Mouse (Mus musculus): ENCODE data around the gene Ablim2. TPM values are rescaled to one million over a fixed set of nuclear protein-coding genes. Genes with fewer than 3 reads are reported as not detected.

Gene Ablim2
- polyA plus RNA-seq, 1 experiment from 2014 or later: 9.8 TPM

DNA sequence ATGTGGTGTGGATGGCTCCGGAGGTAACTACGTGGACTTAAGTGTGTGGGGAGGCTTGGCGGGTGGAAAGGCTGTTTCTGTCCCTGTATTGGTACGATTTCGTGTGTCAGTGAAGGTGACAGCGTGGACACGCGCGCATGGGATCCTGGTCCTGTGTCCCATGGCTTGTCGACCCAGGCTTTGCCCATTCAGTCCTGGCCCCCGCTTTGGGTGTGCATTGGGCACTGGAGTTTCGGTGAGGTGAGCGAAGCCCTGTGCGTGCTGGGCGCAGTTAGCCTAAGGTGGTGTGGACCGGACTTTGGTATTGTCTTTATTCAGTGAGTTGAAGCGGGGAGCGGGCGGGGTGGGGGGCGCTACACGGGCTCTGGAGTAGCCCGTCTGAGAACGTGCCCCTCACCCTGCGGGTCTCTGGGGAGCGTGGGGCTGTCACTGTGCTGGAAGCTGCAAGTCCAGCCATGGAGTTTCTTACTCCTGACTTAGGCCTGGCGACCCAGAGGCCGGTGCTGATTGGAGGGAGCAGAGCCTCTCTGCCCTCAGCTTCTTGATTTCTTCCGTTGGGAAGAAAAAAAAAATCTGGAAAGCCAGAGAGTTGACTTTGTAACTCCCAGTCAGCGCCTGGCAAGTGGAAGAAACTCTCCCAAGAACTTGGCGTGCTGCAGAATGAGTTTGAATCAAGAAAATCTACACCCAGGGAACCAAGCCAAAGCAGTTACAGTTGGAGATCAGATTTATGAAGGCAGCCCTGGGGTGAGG is 136.8 kb downstream of the Ablim2 start:
- WGBS: 8% methylated on average over 30 of the region's 30 CpGs
- peak; percentile 7; the same call in 1 of the 2 replicates for ATAC-seq (ENCODE audit: low read depth)
- peak overlapping the region; percentile 95 for H3K4me2 ChIP-seq
- 0 out of 2 replicates have a peak, but pooled peaks cover 3% of the 10 kb centered on the region for H3K27me3 ChIP-seq
- peaks cover 56% of the 10 kb centered on the region for H3K4me1 ChIP-seq (replicated peaks)
- peak overlapping the region; percentile 86 for H3K27ac ChIP-seq (replicated peaks)
- no peaks in the 10 kb centered on the region for H3K9me3 ChIP-seq
- peak overlapping the region; percentile 96 for H3K4me3 ChIP-seq
- H3K9ac ChIP-seq: peak overlapping the region; percentile 99
- H3K36me3 ChIP-seq: no peaks in the 10 kb centered on the region

DNA sequence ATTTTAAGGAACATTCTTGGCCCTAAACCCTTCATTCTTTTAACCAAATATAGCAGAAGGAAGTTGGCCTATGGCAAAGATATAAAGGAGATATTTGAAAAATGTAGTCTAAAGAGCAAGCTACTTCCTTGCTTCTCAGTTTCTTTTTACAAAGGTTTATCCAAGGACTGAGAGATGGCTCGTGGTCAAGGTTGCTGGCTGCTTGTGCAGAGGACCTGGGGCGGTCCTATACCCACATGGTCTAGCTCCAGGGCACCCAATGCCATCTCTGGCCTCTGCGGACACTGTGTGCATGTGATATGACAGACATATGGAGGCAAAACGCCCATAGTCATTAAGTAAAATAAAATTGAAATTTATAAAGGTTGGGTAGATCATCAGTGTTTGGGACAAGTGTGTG is 138.2 kb downstream of the Ablim2 start:
- Histone ChIP-seq H3K4me3 (peak overlapping the region; percentile 96; the same call in 1 of the 2 replicates), H3K9ac (no peak overlapping the region)

DNA sequence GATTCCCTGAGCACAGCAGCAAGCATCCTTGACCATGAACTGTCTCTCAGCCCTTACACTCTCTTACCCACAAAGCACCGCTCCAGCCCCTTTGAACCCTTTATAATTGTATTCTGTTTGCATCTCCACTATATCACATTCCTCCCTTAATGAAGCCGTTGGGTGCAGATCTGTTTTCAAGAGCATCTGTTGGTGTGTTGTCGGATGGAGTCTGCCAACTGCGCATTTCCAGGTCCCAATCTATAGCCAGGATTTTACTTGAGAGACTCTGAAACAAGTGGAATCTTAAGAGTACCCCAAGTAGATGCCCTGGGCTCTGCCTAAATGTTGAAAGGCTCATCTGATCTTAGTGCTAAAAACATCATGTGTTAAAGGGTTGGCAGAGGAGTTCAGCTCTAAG is 138.9 kb downstream of the Ablim2 start:
- no peaks in the 10 kb centered on the region for H3K36me3 ChIP-seq
- H3K4me1 ChIP-seq (replicated peaks): peaks cover 77% of the 10 kb centered on the region
- peak overlapping the region; percentile 96; the same call in 1 of the 2 replicates for H3K4me3 ChIP-seq
- H3K4me2 ChIP-seq: peak overlapping the region; percentile 95
- 0 out of 2 replicates have a peak, but pooled peaks cover 3% of the 10 kb centered on the region for H3K27me3 ChIP-seq
- ATAC-seq (ENCODE audit: low read depth): no peak
- peak overlapping the region; percentile 38 for H3K27ac ChIP-seq (replicated peaks)
- peak overlapping the region; percentile 19; the same call in 1 of the 2 replicates for H3K9ac ChIP-seq
- H3K9me3 ChIP-seq: no peaks in the 10 kb centered on the region
- 55% methylated on average over 4 of the region's 4 CpGs for WGBS

More for the DNA sequence above, 138.2 kb downstream of the Ablim2 start:
- H3K4me2 ChIP-seq: peak overlapping the region; percentile 95
- ATAC-seq (ENCODE audit: low read depth): no peak
- H3K27ac ChIP-seq (replicated peaks): no peak overlapping the region; the same call in 1 of the 2 replicates
- H3K4me1 ChIP-seq (replicated peaks): peaks cover 71% of the 10 kb centered on the region
- H3K36me3 ChIP-seq: no peaks in the 10 kb centered on the region
- no peaks in the 10 kb centered on the region for H3K9me3 ChIP-seq
- 0 out of 2 replicates have a peak, but pooled peaks cover 3% of the 10 kb centered on the region for H3K27me3 ChIP-seq
- 75% methylated on average over 4 of the region's 4 CpGs for WGBS

DNA sequence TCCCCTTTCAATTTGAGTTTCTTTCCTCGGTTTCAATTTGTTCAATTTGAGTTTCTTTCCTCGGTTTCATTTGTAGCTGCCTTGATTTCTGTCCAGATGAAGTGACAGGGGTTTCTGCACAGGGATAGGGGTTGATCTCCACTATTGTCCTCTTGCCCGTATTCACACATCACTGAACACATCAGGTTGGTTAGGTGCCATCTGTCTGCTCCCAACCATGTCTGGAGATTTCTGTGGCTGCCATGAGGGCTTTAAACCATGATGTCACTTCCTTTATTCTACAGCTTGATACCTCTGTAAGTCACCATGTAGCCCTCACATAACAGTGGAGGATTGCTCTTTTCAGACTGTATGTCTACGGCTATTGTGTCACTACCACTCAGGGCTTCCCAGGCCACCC is 139.5 kb downstream of the Ablim2 start:
- Histone ChIP-seq H3K4me3 (peak overlapping the region; percentile 96; the same call in 1 of the 2 replicates), H3K27ac (replicated peaks) (0 out of 2 replicates have a peak overlapping the region, but pooled peaks have one; percentile 38), H3K9ac (0 out of 2 replicates have a peak overlapping the region, but pooled peaks have one; percentile 19), H3K9me3 (no peaks in the 10 kb centered on the region), H3K4me2 (peak overlapping the region; percentile 95), H3K36me3 (no peaks in the 10 kb centered on the region), H3K4me1 (replicated peaks) (peaks cover 78% of the 10 kb centered on the region), H3K27me3 (0 out of 2 replicates have a peak, but pooled peaks cover 3% of the 10 kb centered on the region)
- 67% methylated on average over 4 of the region's 4 CpGs for WGBS
- ATAC-seq (ENCODE audit: low read depth): no peak

DNA sequence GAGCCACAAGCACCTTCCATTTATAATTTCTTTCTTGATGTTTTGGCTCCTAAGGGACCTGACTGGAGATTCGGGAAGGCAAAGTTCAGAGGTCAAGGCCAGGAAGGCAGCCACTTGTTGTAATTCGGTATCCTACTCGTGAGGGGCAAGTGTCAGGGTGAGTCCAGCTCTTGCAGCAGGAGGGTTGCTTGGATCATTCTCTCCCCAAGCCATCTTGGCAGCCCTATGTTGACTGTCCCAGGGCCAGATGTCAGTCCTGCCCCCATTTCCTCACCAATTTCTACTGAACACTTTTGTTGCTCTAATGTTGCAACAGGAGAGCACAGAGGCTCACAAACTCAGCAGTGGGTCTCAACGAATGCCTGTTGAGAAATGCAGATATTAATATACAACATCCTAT is 140.4 kb downstream of the Ablim2 start:
- Histone ChIP-seq H3K9me3 (no peaks in the 10 kb centered on the region), H3K9ac (no peak overlapping the region), H3K36me3 (no peaks in the 10 kb centered on the region), H3K4me2 (no peak overlapping the region), H3K27ac (replicated peaks) (no peak overlapping the region), H3K4me3 (no peak overlapping the region), H3K4me1 (replicated peaks) (peaks cover 77% of the 10 kb centered on the region), H3K27me3 (no peaks in the 10 kb centered on the region)
- WGBS: 60% methylated on average over 4 of the region's 4 CpGs
- no peak for ATAC-seq (ENCODE audit: low read depth)

DNA sequence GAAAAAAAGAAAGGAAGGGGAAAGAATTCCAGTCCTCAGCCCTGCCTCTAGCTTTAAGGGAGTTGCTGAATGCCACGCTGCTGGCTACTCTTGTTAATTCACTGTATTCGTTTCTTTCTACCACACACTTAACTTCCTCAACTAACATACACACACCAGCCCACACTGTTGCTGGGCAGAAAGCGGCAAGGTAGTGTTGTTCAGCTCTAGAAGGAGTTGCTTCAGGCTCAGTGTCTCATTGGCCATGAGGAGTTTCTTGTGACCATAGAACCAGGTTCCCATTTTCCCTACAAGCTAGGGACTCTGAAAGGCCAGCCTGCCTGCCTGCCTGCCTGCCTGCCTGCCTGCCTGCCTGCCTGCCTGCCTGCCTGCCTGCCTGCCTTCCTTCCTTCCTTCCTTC is 141.3 kb downstream of the Ablim2 start:
- 85% methylated on average over 3 of the region's 3 CpGs for WGBS
- Histone ChIP-seq H3K27ac (replicated peaks) (no peak overlapping the region), H3K4me3 (no peak overlapping the region), H3K4me2 (no peak overlapping the region), H3K36me3 (no peaks in the 10 kb centered on the region), H3K4me1 (replicated peaks) (peaks cover 86% of the 10 kb centered on the region), H3K9ac (no peak overlapping the region), H3K27me3 (no peaks in the 10 kb centered on the region), H3K9me3 (no peaks in the 10 kb centered on the region)
- no peak for ATAC-seq (ENCODE audit: low read depth)

DNA sequence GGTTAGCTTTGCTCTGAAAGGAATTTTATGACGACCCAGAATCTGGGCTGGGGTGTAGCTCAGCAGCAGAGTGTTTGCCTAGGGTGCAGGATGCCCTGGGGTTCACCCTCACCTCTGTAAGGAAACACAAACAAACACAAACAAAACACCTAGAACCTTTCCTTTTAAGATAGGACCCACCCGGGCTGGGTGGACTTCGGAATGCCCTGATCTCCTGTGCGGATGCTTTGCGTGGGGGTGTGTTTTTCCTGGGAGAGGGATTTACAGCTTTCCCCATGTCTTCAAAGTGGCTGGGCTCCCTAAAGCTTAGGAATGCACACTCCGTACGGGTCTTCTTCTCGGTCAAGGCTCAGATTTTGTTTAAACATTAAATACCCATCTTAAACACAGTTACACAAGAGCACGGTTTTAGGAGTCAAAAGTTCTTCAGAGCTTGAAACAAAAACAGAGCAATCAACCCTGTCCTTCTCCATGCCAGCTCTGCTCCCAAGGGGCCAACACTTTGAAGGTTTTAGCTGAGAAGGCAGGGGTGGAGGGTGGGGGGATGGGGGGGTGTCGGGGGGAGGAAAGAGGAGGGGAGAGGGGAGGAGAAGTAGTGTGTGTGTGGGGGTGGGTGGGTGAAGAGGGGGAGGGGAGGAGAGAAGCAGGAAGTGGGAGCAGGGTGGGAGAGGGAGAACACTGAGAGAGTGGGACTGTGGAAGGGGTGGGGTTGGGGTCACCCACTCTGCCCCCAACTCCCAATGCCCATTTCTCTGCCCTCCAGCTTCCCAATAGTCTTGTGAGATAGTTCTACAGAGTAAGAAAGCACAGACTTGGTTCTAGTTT is 142.9 kb downstream of the Ablim2 start:
- WGBS: 15% methylated on average over 9 of the region's 10 CpGs
- Histone ChIP-seq H3K36me3 (no peaks in the 10 kb centered on the region), H3K4me1 (replicated peaks) (peaks cover 89% of the 10 kb centered on the region), H3K27ac (replicated peaks) (peak overlapping the region; percentile 70; the same call in 1 of the 2 replicates), H3K9me3 (no peaks in the 10 kb centered on the region), H3K27me3 (no peaks in the 10 kb centered on the region), H3K4me3 (no peak overlapping the region), H3K4me2 (peak overlapping the region; percentile 25; the same call in 1 of the 2 replicates), H3K9ac (peak overlapping the region; percentile 36)
- no peak for ATAC-seq (ENCODE audit: low read depth)

DNA sequence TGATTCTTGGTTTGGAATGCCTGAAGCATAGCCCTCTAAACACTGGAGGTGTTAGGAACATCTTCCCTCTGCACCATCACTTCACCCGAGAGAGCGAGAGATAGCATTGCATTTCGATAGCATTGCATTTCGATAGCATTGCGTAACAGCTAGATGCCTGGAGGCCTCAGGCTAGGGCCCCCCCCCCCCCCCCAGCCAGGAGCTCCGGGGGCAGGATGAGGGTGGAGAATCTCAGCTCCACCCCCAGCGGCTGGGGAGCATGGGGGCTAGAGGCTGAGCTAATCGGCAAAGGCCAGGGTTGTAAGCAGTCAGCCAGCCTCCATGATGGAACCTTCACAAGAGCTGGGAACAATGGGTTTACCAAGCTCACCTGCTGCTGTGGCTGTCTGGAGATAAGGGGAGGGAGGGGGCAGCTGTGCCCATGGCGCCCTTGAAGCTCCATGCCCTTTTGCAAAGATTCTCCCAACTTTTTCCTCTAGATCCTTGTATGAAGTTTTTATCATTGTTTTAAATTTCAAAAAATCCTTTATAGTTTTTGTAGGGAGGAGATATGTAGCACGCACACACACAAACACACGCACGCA is 143.6 kb downstream of the Ablim2 start:
- Histone ChIP-seq H3K9me3 (no peaks in the 10 kb centered on the region), H3K4me3 (no peak overlapping the region), H3K27me3 (no peaks in the 10 kb centered on the region), H3K4me2 (peak overlapping the region; percentile 25; the same call in 1 of the 2 replicates), H3K27ac (replicated peaks) (peak overlapping the region; percentile 70), H3K4me1 (replicated peaks) (peaks cover 88% of the 10 kb centered on the region), H3K9ac (no peak overlapping the region), H3K36me3 (no peaks in the 10 kb centered on the region)
- 40% methylated on average over 12 of the region's 12 CpGs for WGBS
- ATAC-seq (ENCODE audit: low read depth): no peak

DNA sequence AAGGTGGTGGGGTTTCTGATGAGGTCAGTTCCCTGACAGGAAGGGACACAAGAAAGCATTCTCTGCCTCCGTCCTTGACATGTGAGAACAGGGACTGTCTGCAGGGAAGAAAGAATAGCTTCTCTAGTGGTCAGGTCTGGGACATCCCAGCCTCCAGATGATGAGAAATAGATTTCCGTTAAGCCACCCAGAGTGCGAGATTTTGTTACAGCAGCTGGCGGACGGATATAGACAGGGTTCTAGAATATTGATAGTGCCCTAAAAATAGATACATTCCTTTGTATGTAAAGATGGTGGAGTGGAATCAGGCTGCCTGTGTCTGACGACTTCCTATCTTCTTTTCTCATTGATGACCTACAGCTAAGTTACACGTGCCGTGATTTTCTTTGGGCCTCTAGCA is 145.8 kb downstream of the Ablim2 start:
- Histone ChIP-seq H3K9me3 (no peaks in the 10 kb centered on the region), H3K9ac (no peak overlapping the region), H3K27ac (replicated peaks) (no peak overlapping the region; the same call in 1 of the 2 replicates), H3K27me3 (no peaks in the 10 kb centered on the region), H3K36me3 (no peaks in the 10 kb centered on the region), H3K4me1 (replicated peaks) (peaks cover 88% of the 10 kb centered on the region), H3K4me3 (no peak overlapping the region), H3K4me2 (no peak overlapping the region)
- WGBS: 73% methylated on average over 8 of the region's 8 CpGs
- ATAC-seq (ENCODE audit: low read depth): no peak

DNA sequence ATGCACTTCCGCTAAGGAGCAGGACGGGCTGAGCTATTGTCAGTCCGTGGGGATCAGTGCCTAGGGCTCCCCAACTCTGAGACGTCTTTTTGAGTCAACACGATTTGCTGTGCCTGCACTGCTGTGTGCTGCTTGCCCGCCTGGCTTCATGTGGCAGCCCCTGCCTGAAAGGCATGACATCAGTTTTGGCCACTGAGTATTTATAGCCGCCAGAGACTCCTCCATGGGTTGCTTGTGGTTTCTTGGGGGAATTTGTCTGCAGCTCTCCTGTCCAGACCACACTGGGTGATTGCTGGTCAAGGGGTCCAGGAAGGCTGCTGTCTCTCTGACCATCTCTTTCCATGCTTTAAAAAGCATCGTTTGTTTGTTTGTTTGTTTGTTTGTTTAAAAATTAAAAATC is 147.6 kb downstream of the Ablim2 start:
- ATAC-seq (ENCODE audit: low read depth): no peak
- Histone ChIP-seq H3K27me3 (no peaks in the 10 kb centered on the region), H3K9me3 (no peaks in the 10 kb centered on the region), H3K4me1 (replicated peaks) (peaks cover 90% of the 10 kb centered on the region), H3K4me3 (no peak overlapping the region), H3K4me2 (no peak overlapping the region), H3K36me3 (no peaks in the 10 kb centered on the region), H3K27ac (replicated peaks) (peak overlapping the region; percentile 62), H3K9ac (peak overlapping the region; percentile 32; the same call in 1 of the 2 replicates)
- 40% methylated on average over 8 of the region's 8 CpGs for WGBS

DNA sequence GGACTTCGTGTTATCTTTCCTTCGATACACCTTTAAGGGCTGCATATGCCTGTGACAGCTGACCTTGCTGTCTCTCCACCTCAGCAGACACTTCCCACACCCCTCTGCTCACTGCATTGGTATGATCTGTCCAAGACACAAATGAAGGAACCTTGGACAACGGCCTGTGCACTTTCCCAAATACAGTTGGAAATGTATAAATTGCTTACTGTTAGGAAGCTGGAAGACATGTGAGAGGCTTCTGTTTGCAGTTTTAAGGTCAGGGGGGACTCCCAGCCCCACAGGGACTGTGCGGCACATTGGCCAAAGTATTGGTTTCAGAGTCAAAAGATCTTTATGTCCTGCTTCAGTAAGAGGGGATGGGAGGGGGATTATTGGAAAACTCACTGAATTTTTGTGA is 149.4 kb downstream of the Ablim2 start:
- Histone ChIP-seq H3K27ac (replicated peaks) (peak overlapping the region; percentile 92), H3K27me3 (no peaks in the 10 kb centered on the region), H3K36me3 (peaks cover 12% of the 10 kb centered on the region), H3K4me3 (no peak overlapping the region), H3K9ac (no peak overlapping the region), H3K4me1 (replicated peaks) (peaks cover 85% of the 10 kb centered on the region), H3K9me3 (no peaks in the 10 kb centered on the region), H3K4me2 (no peak overlapping the region)
- ATAC-seq (ENCODE audit: low read depth): no peak
- 70% methylated on average over 4 of the region's 4 CpGs for WGBS
